Mouse (Mus musculus) heart, embryonic 15.5 days (tissue): ENCODE measurements at regions not wholly inside any gene's neighbourhood (a gene's known extent, or its start where the extent isn't known, plus 50 kb on each side); places are given as distances from the start of the nearest gene placed in this dataset.
"Not testable (repeated sequence)": the region's sequence is repeated elsewhere in the genome, so short reads cannot be mapped to it uniquely, and the experiment has no call there.

Experiments used
- ATAC-seq: fragments of 200-750 bp; cut with Nextera tagmentation; replicated peaks from 2 replicates; pipeline ENCODE4 v1.8.0; 2017; ENCODE audit warnings: low read depth, moderate TSS enrichment; ENCODE audit not compliant: insufficient number of reproducible peaks, insufficient read depth, low FRiP score
- H3K27ac ChIP-seq: fragments of 300-500 bp; sonication (generic); 2 replicates; pipeline ENCODE4 v1.5.1; 2015; ENCODE audit warnings: mild to moderate bottlenecking, inconsistent platforms
- H3K27me3 ChIP-seq: fragments of 300-500 bp; sonication (generic); 2 replicates; pipeline ENCODE4 v1.6.1; 2015; ENCODE audit warnings: inconsistent platforms
- H3K36me3 ChIP-seq: fragments of 300-500 bp; sonication (generic); 2 replicates; pipeline ENCODE4 v1.6.1; 2015; ENCODE audit warnings: mild to moderate bottlenecking, inconsistent platforms
- H3K4me1 ChIP-seq: fragments of 300-500 bp; sonication (generic); replicated peaks from 2 replicates; pipeline ENCODE4 v1.6.1; 2015; ENCODE audit warnings: inconsistent platforms
- H3K4me2 ChIP-seq: fragments of 300-500 bp; sonication (generic); 2 replicates; pipeline ENCODE4 v1.6.1; 2015; ENCODE audit warnings: inconsistent platforms, mild to moderate bottlenecking, moderate library complexity
- H3K4me3 ChIP-seq: fragments of 300-500 bp; sonication (generic); 2 replicates; pipeline ENCODE4 v1.5.1; 2015; ENCODE audit warnings: mild to moderate bottlenecking, inconsistent platforms
- H3K9ac ChIP-seq: fragments of 300-500 bp; sonication (generic); 2 replicates; pipeline ENCODE4 v1.6.1; 2015; ENCODE audit warnings: mild to moderate bottlenecking, inconsistent platforms
- H3K9me3 ChIP-seq: fragments of 300-500 bp; sonication (generic); replicated peaks from 2 replicates; pipeline ENCODE4 v1.6.1; 2016; ENCODE audit warnings: inconsistent platforms
- WGBS: fragments of 180-500 bp; shearing (Covaris S2); methylation state at CpG from one replicate; pipeline ENCODE4 v1.1.7; 2015; ENCODE audit warnings: mixed read lengths; 5-methylcytosine and 5-hydroxymethylcytosine counted together

GRCm38 (mm10) chr10:96708471-96708870 is 91.7 kb downstream of the Btg1 start:
- 42% methylated on average over 2 of the region's 2 CpGs for WGBS
- H3K4me3 ChIP-seq: no peak overlapping the region
- H3K9ac ChIP-seq: no peak overlapping the region
- no peaks in the 10 kb centered on the region for H3K36me3 ChIP-seq
- H3K4me2 ChIP-seq: no peak overlapping the region
- no peaks in the 10 kb centered on the region for H3K9me3 ChIP-seq
- H3K27ac ChIP-seq: peak overlapping the region; percentile 76
- ATAC-seq: peak; percentile 86
- H3K4me1 ChIP-seq: peaks cover 14% of the 10 kb centered on the region
- H3K27me3 ChIP-seq: no peaks in the 10 kb centered on the region

DNA sequence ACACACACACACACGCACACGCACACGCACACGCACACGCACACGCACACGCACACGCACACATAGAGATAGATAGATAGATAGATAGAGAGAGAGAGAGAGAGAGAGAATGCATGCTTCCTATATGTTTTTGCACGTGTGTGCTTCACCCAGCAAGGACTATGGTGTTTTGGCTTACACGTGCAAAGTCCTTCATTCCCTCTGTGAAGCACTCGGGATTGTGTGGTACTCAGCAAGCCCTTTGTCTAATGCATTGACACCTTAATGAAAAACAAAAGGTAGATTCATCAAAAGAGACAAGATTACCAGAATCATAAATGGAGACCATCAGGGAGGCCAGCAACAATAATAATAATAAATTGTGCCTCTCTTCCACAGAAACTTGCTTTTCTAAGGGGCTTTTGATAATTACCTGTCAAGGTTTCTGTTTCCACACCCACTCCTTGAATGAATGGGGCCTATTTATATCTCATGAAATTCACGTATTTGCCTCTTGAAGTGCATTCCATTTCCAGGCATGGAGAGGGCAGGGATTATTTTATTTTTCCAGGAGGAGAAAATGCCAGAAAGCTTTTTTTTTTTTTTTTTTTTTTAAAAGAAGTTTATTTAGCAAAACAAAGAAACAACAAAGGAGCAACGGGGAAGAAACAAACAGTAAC is 93.0 kb downstream of the Btg1 start:
- Histone ChIP-seq H3K4me2 (no peak overlapping the region), H3K9me3 (no peaks in the 10 kb centered on the region), H3K27me3 (no peaks in the 10 kb centered on the region), H3K4me3 (no peak overlapping the region), H3K4me1 (peaks cover 14% of the 10 kb centered on the region), H3K9ac (no peak overlapping the region), H3K36me3 (no peaks in the 10 kb centered on the region), H3K27ac (peak overlapping the region; percentile 64)
- WGBS: 81% methylated on average over 13 of the region's 13 CpGs
- no peak for ATAC-seq

DNA sequence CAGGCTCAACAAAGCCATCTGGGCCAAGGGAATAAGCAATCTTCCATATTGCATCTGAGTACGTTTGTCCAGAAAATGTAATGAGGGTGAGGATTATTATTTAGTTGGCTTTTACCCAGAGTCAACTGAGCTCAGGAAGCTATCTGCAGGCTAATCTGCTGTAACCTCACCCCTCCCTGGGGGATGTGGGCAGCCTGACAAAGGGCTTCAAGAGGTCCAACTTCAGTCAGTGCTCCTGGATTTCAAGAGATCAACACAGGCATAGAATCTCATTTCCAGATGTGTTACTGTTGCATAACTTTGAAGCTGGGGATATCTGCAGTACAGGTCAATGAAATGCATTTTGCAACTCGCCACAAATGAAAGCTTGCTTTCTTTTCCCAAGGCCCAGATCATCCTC is 95.2 kb downstream of the Btg1 start:
- Histone ChIP-seq H3K36me3 (no peaks in the 10 kb centered on the region), H3K27me3 (no peaks in the 10 kb centered on the region), H3K9me3 (no peaks in the 10 kb centered on the region), H3K9ac (no peak overlapping the region), H3K27ac (no peak overlapping the region), H3K4me1 (peaks cover 19% of the 10 kb centered on the region), H3K4me3 (no peak overlapping the region), H3K4me2 (no peak overlapping the region)
- ATAC-seq: no peak
- 64% methylated on average over 2 of the region's 2 CpGs for WGBS

DNA sequence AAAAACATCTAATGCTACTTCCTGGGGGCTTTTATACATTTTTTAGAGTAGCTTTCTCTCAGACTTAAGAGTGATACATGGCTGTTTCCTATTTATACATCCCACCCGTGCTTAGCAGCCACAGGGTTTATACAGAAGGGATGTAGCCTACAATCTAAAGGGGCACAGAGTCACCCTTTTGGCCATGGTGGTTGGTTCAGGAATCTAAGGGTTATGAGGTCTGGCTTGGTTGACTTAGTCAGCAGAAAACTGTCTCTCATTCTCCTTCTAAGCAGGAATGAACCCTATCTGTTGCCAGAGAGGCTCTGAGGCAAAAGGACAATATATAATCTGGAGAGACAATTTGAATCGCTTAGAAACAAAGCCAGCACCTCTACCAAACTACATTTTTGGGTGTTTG is 97.9 kb downstream of the Btg1 start:
- no peaks in the 10 kb centered on the region for H3K36me3 ChIP-seq
- H3K27me3 ChIP-seq: no peaks in the 10 kb centered on the region
- no peak overlapping the region for H3K4me3 ChIP-seq
- 76% methylated on average over 2 of the region's 2 CpGs for WGBS
- no peak overlapping the region for H3K27ac ChIP-seq
- H3K9ac ChIP-seq: no peak overlapping the region
- no peak overlapping the region for H3K4me2 ChIP-seq
- no peaks in the 10 kb centered on the region for H3K9me3 ChIP-seq
- ATAC-seq: no peak
- peaks cover 11% of the 10 kb centered on the region for H3K4me1 ChIP-seq

- H3K4me1 ChIP-seq: peaks cover 27% of the 10 kb centered on the region
- H3K9me3 ChIP-seq: no peaks in the 10 kb centered on the region
- H3K4me2 ChIP-seq: no peak overlapping the region
- no peak overlapping the region for H3K9ac ChIP-seq
- H3K36me3 ChIP-seq: no peaks in the 10 kb centered on the region
- no peak for ATAC-seq
- WGBS: 65% methylated on average over 7 of the region's 7 CpGs
- no peak overlapping the region for H3K4me3 ChIP-seq
- no peaks in the 10 kb centered on the region for H3K27me3 ChIP-seq
- no peak overlapping the region for H3K27ac ChIP-seq
Measured at GRCm38 (mm10) chr10:96717281-96717680, 100.5 kb downstream of the Btg1 start.

- not testable (repeated sequence) for H3K36me3 ChIP-seq, H3K27ac ChIP-seq, H3K9ac ChIP-seq, H3K4me2 ChIP-seq, ATAC-seq, H3K4me3 ChIP-seq, H3K9me3 ChIP-seq, H3K27me3 ChIP-seq
- H3K4me1 ChIP-seq: peaks cover 33% of the 10 kb centered on the region
- WGBS: 88% methylated on average over 7 of the region's 7 CpGs
Measured at GRCm38 (mm10) chr10:96718706-96719105, 101.9 kb downstream of the Btg1 start.

- ATAC-seq: no peak; the same call in 1 of the 2 replicates
- Histone ChIP-seq H3K27ac (peak overlapping the region; percentile 23), H3K4me1 (peaks cover 40% of the 10 kb centered on the region), H3K36me3 (no peaks in the 10 kb centered on the region), H3K9ac (no peak overlapping the region), H3K9me3 (no peaks in the 10 kb centered on the region), H3K27me3 (no peaks in the 10 kb centered on the region), H3K4me2 (no peak overlapping the region), H3K4me3 (no peak overlapping the region)
- 44% methylated on average over 7 of the region's 7 CpGs for WGBS
Measured at GRCm38 (mm10) chr10:96720281-96720711, 103.5 kb downstream of the Btg1 start.

DNA sequence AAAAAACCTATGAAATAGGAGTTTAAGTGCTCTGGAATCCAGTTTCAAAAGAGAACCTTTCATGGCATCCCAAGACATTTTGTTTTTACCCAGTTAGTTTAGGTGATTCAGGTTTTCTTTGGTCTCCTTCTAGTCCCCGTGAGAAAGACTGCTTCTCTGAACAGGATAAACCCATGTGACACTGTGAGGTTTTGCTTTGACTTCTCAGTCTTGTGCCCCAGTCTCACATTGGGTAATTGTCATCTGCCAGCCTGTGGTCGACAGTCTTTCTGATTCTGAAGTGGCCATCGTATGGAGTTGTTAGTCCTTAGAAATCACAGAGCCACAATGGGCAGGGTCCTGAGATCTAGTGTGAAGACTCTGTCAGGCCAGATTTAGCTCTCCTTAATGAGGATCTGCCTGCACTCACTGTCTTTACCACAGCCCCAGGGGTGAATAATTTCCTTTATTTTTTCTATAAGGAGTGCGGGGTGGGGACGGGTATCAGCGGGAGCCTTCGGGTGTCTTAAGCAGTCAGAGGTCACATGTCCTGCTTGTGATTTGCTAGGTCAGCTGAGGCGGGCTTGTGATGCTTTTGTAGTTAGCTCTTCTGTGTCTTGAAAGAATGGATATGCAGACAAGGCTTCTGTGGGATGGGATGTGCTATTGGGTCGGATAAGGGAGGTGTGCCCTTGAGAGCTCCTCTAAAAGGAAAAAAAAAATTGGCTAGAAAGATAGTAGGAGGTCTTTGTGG is 104.3 kb downstream of the Btg1 start:
- Histone ChIP-seq H3K4me2 (no peak overlapping the region), H3K4me3 (no peak overlapping the region), H3K9me3 (no peaks in the 10 kb centered on the region), H3K4me1 (peaks cover 40% of the 10 kb centered on the region), H3K27ac (no peak overlapping the region), H3K27me3 (no peaks in the 10 kb centered on the region), H3K9ac (no peak overlapping the region), H3K36me3 (no peaks in the 10 kb centered on the region)
- 57% methylated on average over 9 of the region's 9 CpGs for WGBS
- ATAC-seq: no peak

- no peak overlapping the region for H3K4me3 ChIP-seq
- H3K9me3 ChIP-seq: no peaks in the 10 kb centered on the region
- no peak overlapping the region for H3K4me2 ChIP-seq
- peaks cover 35% of the 10 kb centered on the region for H3K4me1 ChIP-seq
- no peak overlapping the region for H3K9ac ChIP-seq
- WGBS: 25% methylated on average over 9 of the region's 9 CpGs
- peak overlapping the region; percentile 46; the same call in 1 of the 2 replicates for H3K27ac ChIP-seq
- ATAC-seq: peak; percentile 84
- no peaks in the 10 kb centered on the region for H3K27me3 ChIP-seq
- H3K36me3 ChIP-seq: no peaks in the 10 kb centered on the region
Measured at GRCm38 (mm10) chr10:96722491-96722890, 105.7 kb downstream of the Btg1 start.

DNA sequence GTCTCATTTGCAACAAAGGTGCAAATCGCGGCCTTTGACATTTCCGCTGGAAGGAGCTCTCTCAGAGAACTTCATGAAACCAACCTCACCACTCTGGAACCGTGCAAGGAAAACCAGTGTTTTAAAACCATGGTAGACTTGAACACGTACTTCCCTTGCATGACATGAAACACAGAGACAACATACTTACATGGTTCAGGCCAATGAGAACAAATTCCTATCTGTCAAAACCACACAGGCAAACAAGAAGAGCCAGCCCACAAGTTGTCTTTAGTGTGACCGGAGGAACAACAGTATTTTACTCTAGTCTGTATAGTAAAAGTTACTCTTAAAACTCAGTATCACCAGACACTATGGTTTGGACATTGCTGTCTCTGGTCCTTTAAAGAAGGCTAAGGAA is 106.3 kb downstream of the Btg1 start:
- no peak overlapping the region for H3K9ac ChIP-seq
- H3K9me3 ChIP-seq: no peaks in the 10 kb centered on the region
- peaks cover 35% of the 10 kb centered on the region for H3K4me1 ChIP-seq
- 92% methylated on average over 6 of the region's 6 CpGs for WGBS
- H3K4me3 ChIP-seq: no peak overlapping the region
- no peak overlapping the region for H3K4me2 ChIP-seq
- no peak for ATAC-seq
- H3K36me3 ChIP-seq: no peaks in the 10 kb centered on the region
- no peaks in the 10 kb centered on the region for H3K27me3 ChIP-seq
- no peak overlapping the region for H3K27ac ChIP-seq

GRCm38 (mm10) chr10:96724436-96725175 is 107.8 kb downstream of the Btg1 start:
- Histone ChIP-seq H3K4me3 (no peak overlapping the region), H3K4me1 (peaks cover 35% of the 10 kb centered on the region), H3K9ac (no peak overlapping the region), H3K9me3 (no peaks in the 10 kb centered on the region), H3K27me3 (no peaks in the 10 kb centered on the region), H3K4me2 (no peak overlapping the region), H3K27ac (no peak overlapping the region), H3K36me3 (no peaks in the 10 kb centered on the region)
- 49% methylated on average over 11 of the region's 11 CpGs for WGBS
- no peak for ATAC-seq
